Mouse (Mus musculus) skeletal muscle tissue, postnatal 0 days (tissue): Measurements from ENCODE around the gene Il1f9. TPM values are rescaled to one million over a fixed set of nuclear protein-coding genes. Genes with fewer than 3 reads are reported as not detected.

ENCODE experiments used
- polyA plus RNA-seq: library from polyadenylated mRNA; unstranded; fragments of >200 nt; fragmentation: Nextera tagmentation; extraction: Ambion mirVana; gene quantifications from 2 replicates; pipeline ENCODE4 v1.2.1, GENCODE M21; 2015

The Il1f9 gene
- polyA plus RNA-seq, result 0.68 TPM in 1 of 2 replicates, not detected in the other

DNA sequence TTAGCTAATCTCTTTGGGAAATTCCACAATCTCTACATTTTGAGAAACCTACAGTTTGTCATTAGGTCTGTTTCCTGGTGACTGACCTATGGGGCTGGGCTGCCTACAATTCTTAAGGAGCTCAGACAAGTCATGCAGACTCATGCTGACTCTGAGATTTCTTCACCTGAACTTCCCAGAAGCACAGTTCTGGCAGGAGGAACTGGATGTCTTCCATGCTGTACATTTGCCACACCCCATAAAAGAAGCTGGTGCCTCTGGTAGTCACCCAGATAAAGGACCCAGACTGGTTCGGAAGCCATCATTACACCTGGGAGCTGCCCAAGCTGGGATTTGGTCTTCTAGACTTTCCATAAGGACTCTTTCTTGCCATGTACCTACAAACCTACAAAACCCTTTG is at the start of gene Il1f9:
Gene Il1f9, plus strand, starts transcription at position 301 of the 400 bp plus-strand sequence.

DNA sequence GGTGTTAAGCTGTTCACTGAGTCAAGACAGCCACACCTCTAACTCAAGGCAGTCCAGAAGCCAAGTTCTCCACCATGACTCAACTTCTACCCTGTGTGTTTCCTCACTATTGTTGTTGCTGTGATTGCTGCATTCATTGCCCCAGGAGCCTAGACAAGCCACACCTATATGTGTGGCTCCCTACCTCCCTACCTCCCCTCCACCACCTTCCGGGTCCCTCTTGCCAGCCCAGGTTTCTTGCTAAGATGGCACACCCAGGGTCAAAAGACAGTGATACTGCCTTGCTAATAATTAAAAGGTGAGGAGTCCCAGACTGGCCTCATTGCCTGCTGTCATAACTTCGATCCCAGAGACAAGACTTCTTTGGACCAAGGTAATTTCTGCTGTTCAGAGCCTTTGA is 33.4 kb upstream of the Il1f9 start, which contains the start of gene Il1f8:
Gene Il1f8, plus strand, starts transcription at position 301 of the 400 bp plus-strand sequence.

GRCm38 (mm10) chr2:24215118-24215517 is 28.8 kb downstream of the Il1f9 start, which contains the start of gene Il1f6:
Il1f6 (plus strand) TSS chr2:24215418.

Other genes starting within 250 kb of the Il1f9 start
- 1.7 and 5.5 TPM in 2 replicates for gene Hnmt, start 137.1 kb upstream of the Il1f9 start, polyA plus RNA-seq
- not detected in 2 replicates for gene Tbpl2, start 89.9 kb upstream of the Il1f9 start, polyA plus RNA-seq
- gene Il1f8, start 33.3 kb upstream of the Il1f9 start, polyA plus RNA-seq, result 1.0 TPM in 1 of 2 replicates, not detected in the other
- gene Il1f6, start 28.9 kb downstream of the Il1f9 start, polyA plus RNA-seq, result 0.48 TPM in 1 of 2 replicates, not detected in the other
- 5.2 TPM in 1 of 2 replicates, not detected in the other for gene Il1f5, start 90.5 kb downstream of the Il1f9 start, polyA plus RNA-seq
- not detected in 2 replicates for gene Il1f10, start 104.7 kb downstream of the Il1f9 start, polyA plus RNA-seq
- 0.22 and 1.1 TPM in 2 replicates for gene Il1rn, start 150.4 kb downstream of the Il1f9 start, polyA plus RNA-seq
- 0.44 and 0.72 TPM in 2 replicates for gene Psd4, start 181.1 kb downstream of the Il1f9 start, polyA plus RNA-seq